Mouse (Mus musculus) adrenal gland (tissue): ENCODE data around the gene Bpgm.

Experiments used
- intact Hi-C: fragments of 180-260 bp; cut with DNase I; formaldehyde crosslinking; loops from one replicate; pipeline ENCODE4 v1.15.1; 2025

The Bpgm gene

GRCm38 (mm10) chr6:34525927-34526326, 49.9 kb downstream of the Bpgm start:
- intact Hi-C loops: no loop called here

GRCm38 (mm10) chr6:34526389-34526788, 50.4 kb downstream of the Bpgm start:
- intact Hi-C loops: no loop called here

GRCm38 (mm10) chr6:34528131-34528530, 52.1 kb downstream of the Bpgm start:
- intact Hi-C loops: no loop called here

- intact Hi-C loops: no loop called here
These were observed 54.0 kb downstream of the Bpgm start for GRCm38 (mm10) chr6:34529992-34530391.

- intact Hi-C loops: no loop called here
These were observed 57.0 kb downstream of the Bpgm start for GRCm38 (mm10) chr6:34533055-34533454.

- intact Hi-C loops: no loop called here
These were observed 57.9 kb downstream of the Bpgm start for GRCm38 (mm10) chr6:34533896-34534295.

GRCm38 (mm10) chr6:34542866-34543265, 66.9 kb downstream of the Bpgm start:
- intact Hi-C loops: no loop called here

GRCm38 (mm10) chr6:34543303-34544206, 67.5 kb downstream of the Bpgm start:
- intact Hi-C loops: no loop called here

GRCm38 (mm10) chr6:34544207-34544602, 68.2 kb downstream of the Bpgm start:
- intact Hi-C loops: no loop called here

- intact Hi-C loops: no loop called here
These were observed 69.3 kb downstream of the Bpgm start for GRCm38 (mm10) chr6:34545286-34545685.

GRCm38 (mm10) chr6:34548406-34548990, 72.5 kb downstream of the Bpgm start:
- intact Hi-C loops: loop anchor here (2.0 kb wide), 1 partner anchor 210 kb away; no protein-coding TSS in a partner anchor

- intact Hi-C loops: loop anchor here (2.0 kb wide), 1 partner anchor 210 kb away; no protein-coding TSS in a partner anchor
These were observed 73.0 kb downstream of the Bpgm start for GRCm38 (mm10) chr6:34549017-34549416.

- intact Hi-C loops: no loop called here
These were observed 76.6 kb downstream of the Bpgm start for GRCm38 (mm10) chr6:34552489-34553157.

- intact Hi-C loops: no loop called here
These were observed 78.4 kb downstream of the Bpgm start for GRCm38 (mm10) chr6:34554291-34554997.
